Mouse (Mus musculus) limb, embryonic 14.5 days (tissue): ENCODE data around the gene Zfp512b. TPM values are rescaled to one million over a fixed set of nuclear protein-coding genes. Genes with fewer than 3 reads are reported as not detected.

ENCODE experiments used
- ATAC-seq: fragments of 200-750 bp; cut with Nextera tagmentation; 2 replicates; pipeline ENCODE4 v1.8.0; 2017; ENCODE audit warnings: low read depth, moderate number of reproducible peaks, moderate TSS enrichment; ENCODE audit not compliant: low FRiP score
- DNase-seq: peaks from one replicate; pipeline ENCODE4 v3.0.0-alpha.2; 2015; ENCODE audit warnings: low spot score
- H3K27ac ChIP-seq: fragments of 300-500 bp; sonication (generic); replicated peaks from 2 replicates; pipeline ENCODE4 v1.5.1; 2014; ENCODE audit warnings: low read depth, mild to moderate bottlenecking, low read length, moderate library complexity, mixed read lengths
- H3K27me3 ChIP-seq: fragments of 300-500 bp; sonication (generic); 2 replicates; pipeline ENCODE4 v1.6.1; 2014; ENCODE audit warnings: low read length, mixed read lengths; ENCODE audit not compliant: control insufficient read depth, insufficient read depth
- H3K36me3 ChIP-seq: fragments of 300-500 bp; sonication (generic); 2 replicates; pipeline ENCODE4 v1.6.1; 2014; ENCODE audit warnings: mild to moderate bottlenecking, low read length, moderate library complexity, mixed read lengths; ENCODE audit not compliant: control insufficient read depth, insufficient read depth
- H3K4me1 ChIP-seq: fragments of 300-500 bp; sonication (generic); 2 replicates; pipeline ENCODE4 v1.6.1; 2014; ENCODE audit warnings: antibody characterized with exemption, low read length, mixed read lengths; ENCODE audit not compliant: control insufficient read depth, insufficient read depth
- H3K4me2 ChIP-seq: fragments of 300-500 bp; sonication (generic); replicated peaks from 2 replicates; pipeline ENCODE4 v1.6.1; 2014; ENCODE audit warnings: low read depth, mild to moderate bottlenecking, low read length, moderate library complexity; ENCODE audit not compliant: severe bottlenecking
- H3K4me3 ChIP-seq: fragments of 300-500 bp; sonication (generic); replicated peaks from 2 replicates; pipeline ENCODE4 v1.5.1; 2014; ENCODE audit warnings: low read length
- H3K9ac ChIP-seq: fragments of 300-500 bp; sonication (generic); 2 replicates; pipeline ENCODE4 v1.6.1; 2014; ENCODE audit warnings: mild to moderate bottlenecking, low read depth, low read length, moderate library complexity; ENCODE audit not compliant: severe bottlenecking
- H3K9me3 ChIP-seq: fragments of 300-500 bp; sonication (generic); 2 replicates; pipeline ENCODE4 v1.6.1; 2016; ENCODE audit warnings: low read length; ENCODE audit not compliant: control insufficient read depth
- POLR2A ChIP-seq: fragments of 200-500 bp; IDR thresholded peaks from 2 replicates; pipeline ENCODE4 v1.8.0; 2012; ENCODE audit warnings: inconsistent platforms, mild to moderate bottlenecking, moderate library complexity, borderline replicate concordance; ENCODE audit not compliant: insufficient read depth, insufficient read length; ENCODE audit errors: extremely low read depth
- whole genome bisulfite sequencing: fragments of 180-500 bp; shearing (Covaris S2); extraction: QIAGEN DNeasy Blood & Tissue Kit; methylation state at CpG from one replicate; pipeline ENCODE4 v1.1.7; 2014; 5-methylcytosine and 5-hydroxymethylcytosine counted together
- polyA plus RNA-seq, 2 experiments: library from polyadenylated mRNA; depleted of rRNA in 1 of 2; stranded (reverse) in 1 of 2; unstranded in 1 of 2; fragments of >200 nt; fragmentation: Nextera tagmentation in 1 of 2; extraction: Ambion mirVana in 1 of 2; gene quantifications; 2 replicates each; pipeline versions ENCODE4 v1.2.1 to v1.2.3; 2012 to 2014

Gene Zfp512b
- polyA plus RNA-seq, 2 experiments, result 58.8 to 102 TPM

- Histone ChIP-seq H3K4me2 (peak overlapping the region; percentile 97), H3K4me3 (peak overlapping the region; percentile 78), H3K27ac (peak overlapping the region; percentile 89), H3K9me3 (no peaks in the 10 kb centered on the region), H3K36me3 (peaks cover 31% of the 10 kb centered on the region), H3K27me3 (no peaks in the 10 kb centered on the region), H3K9ac (peak overlapping the region; percentile 85), H3K4me1 (peaks cover 4% of the 10 kb centered on the region; the same call in 1 of the 2 replicates)
- under 1% methylated on average over 11 of the region's 11 CpGs for WGBS
- peak; percentile 10; the same call in 1 of the 2 replicates for TF ChIP-seq POLR2A
- ATAC-seq, result peak; percentile 82
- peak; percentile 84 for DNase-seq
Observed at GRCm38 (mm10) chr2:181581016-181581401, 11.6 kb downstream of the Zfp512b start.

DNA sequence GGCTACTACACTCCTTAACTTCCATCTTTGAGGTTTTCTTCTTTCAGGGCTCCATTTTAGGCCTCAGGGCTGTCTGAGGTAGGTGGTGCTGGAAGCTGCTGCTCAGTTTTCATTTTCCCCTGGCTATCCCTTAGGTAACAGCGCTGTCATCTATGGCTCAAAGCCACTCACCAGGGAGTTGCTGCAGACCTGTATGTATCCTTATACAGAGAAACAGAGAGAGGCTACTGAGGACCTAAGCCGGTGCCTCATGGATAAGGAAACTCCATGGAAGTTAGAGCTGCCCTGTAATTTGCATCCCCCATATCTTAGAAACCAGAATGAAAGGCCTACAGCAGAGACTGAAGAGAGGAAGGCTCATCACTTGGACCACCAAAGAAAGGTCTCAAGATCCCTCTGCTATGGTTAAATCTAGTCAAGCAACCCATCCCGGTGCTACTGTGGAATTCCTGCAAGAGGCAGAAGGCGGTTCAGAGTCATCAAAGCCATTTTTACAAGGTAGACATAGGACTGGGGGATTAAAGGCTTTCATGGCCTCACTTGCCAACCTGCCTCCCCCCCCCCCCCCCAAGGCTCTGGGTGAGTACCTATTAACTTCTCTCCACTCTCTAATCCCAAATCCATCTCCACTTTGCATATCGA lies 12.4 kb downstream of the Zfp512b start:
- ATAC-seq (no peak), DNase-seq (no peak)
- H3K36me3 ChIP-seq, result peaks cover 23% of the 10 kb centered on the region
- H3K27me3 ChIP-seq, result no peaks in the 10 kb centered on the region
- no peak for TF ChIP-seq POLR2A
- no peaks in the 10 kb centered on the region for H3K9me3 ChIP-seq
- peaks cover 4% of the 10 kb centered on the region; the same call in 1 of the 2 replicates for H3K4me1 ChIP-seq
- H3K9ac ChIP-seq, result peak overlapping the region; percentile 44; the same call in 1 of the 2 replicates
- peak overlapping the region; percentile 97 for H3K4me2 ChIP-seq
- WGBS, result 66% methylated on average over 5 of the region's 5 CpGs
- peak overlapping the region; percentile 78 for H3K4me3 ChIP-seq
- no peak overlapping the region for H3K27ac ChIP-seq

GRCm38 (mm10) chr2:181579681-181580080 lies 12.9 kb downstream of the Zfp512b start:
- DNase-seq (no peak), ATAC-seq (no peak)
- Histone ChIP-seq H3K4me3 (no peak overlapping the region), H3K27me3 (no peaks in the 10 kb centered on the region), H3K4me1 (peaks cover 4% of the 10 kb centered on the region; the same call in 1 of the 2 replicates), H3K9me3 (no peaks in the 10 kb centered on the region), H3K9ac (no peak overlapping the region), H3K36me3 (peaks cover 21% of the 10 kb centered on the region), H3K4me2 (no peak overlapping the region), H3K27ac (no peak overlapping the region)
- 93% methylated on average over 1 of the region's 1 CpGs for WGBS
- no peak for TF ChIP-seq POLR2A

GRCm38 (mm10) chr2:181578790-181579618 lies 13.6 kb downstream of the Zfp512b start:
- H3K9ac ChIP-seq, result no peak overlapping the region
- ATAC-seq, result no peak
- WGBS, result 76% methylated on average over 5 of the region's 5 CpGs

DNA sequence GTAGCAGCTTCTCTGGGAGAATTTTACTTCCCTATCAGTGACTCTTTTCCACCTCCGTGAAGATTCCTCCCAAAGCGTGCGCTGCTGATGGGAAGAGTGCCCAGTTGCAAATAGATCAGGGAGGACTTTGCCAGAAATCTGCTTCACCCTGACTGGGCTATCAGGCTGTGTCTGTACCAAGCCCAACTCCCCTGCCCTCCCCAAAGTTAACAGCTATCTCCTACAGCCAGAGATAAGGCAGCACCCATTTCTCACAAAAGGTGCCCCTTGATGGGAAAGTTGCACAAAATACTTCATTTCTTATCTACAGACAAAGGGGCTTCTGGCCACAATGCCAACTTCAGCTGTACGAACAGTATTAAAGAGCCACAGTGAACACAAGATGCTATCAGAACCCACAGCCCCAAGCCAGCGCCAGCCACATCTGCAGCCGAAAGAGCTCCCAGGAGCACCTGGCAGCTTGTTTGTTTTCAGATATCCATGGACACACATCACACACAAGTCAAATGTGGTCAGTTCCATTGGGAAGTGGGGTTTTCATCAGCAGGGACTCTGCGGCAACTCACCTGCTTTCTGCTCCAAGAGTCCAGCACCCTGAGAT lies 14.5 kb downstream of the Zfp512b start:
- Histone ChIP-seq H3K36me3 (peaks cover 12% of the 10 kb centered on the region), H3K9me3 (no peaks in the 10 kb centered on the region), H3K27ac (no peak overlapping the region), H3K4me3 (no peak overlapping the region), H3K27me3 (no peaks in the 10 kb centered on the region), H3K4me1 (peaks cover 4% of the 10 kb centered on the region; the same call in 1 of the 2 replicates), H3K4me2 (no peak overlapping the region), H3K9ac (no peak overlapping the region; the same call in 1 of the 2 replicates)
- 87% methylated on average over 7 of the region's 7 CpGs for WGBS
- ATAC-seq, result no peak
- TF ChIP-seq POLR2A, result no peak
- DNase-seq, result no peak

More at GRCm38 (mm10) chr2:181578790-181579618, 13.6 kb downstream of the Zfp512b start:
- no peaks in the 10 kb centered on the region for H3K9me3 ChIP-seq
- H3K27me3 ChIP-seq, result no peaks in the 10 kb centered on the region
- peaks cover 17% of the 10 kb centered on the region for H3K36me3 ChIP-seq
- no peak for TF ChIP-seq POLR2A
- H3K27ac ChIP-seq, result no peak overlapping the region
- peaks cover 4% of the 10 kb centered on the region; the same call in 1 of the 2 replicates for H3K4me1 ChIP-seq
- no peak overlapping the region for H3K4me2 ChIP-seq
- H3K4me3 ChIP-seq, result no peak overlapping the region
- DNase-seq, result no peak
